Mouse (Mus musculus) kidney, postnatal 4 days (tissue): ENCODE measurements around the gene Trim40.

Experiments used
- DNase-seq, 2 experiments: peaks; one replicate each; pipeline ENCODE4 v3.0.0; 2021; ENCODE audit warnings: mixed read lengths in 2 of 2

The Trim40 gene

GRCm38 (mm10) chr17:36839001-36839400 lies 50.9 kb downstream of the Trim40 start:
- no peak for DNase-seq

GRCm38 (mm10) chr17:36836874-36837647 lies 52.9 kb downstream of the Trim40 start, which contains the start of gene Trim26:
Trim26 (plus strand) TSS chr17:36837134.
- DNase-seq: peak; percentile 96 to 97

- DNase-seq: no peak
These were observed 53.5 kb downstream of the Trim40 start for GRCm38 (mm10) chr17:36836427-36836812.

GRCm38 (mm10) chr17:36835591-36836426 lies 54.1 kb downstream of the Trim40 start:
- DNase-seq: peak; percentile 73 to 83

- no peak for DNase-seq
These were observed 57.2 kb downstream of the Trim40 start for GRCm38 (mm10) chr17:36832694-36833093.
